Mouse (Mus musculus) heart, postnatal 14 days (tissue): ENCODE results near the gene Rel. TPM values are rescaled to one million over a fixed set of nuclear protein-coding genes. Genes with fewer than 3 reads are reported as not detected.

Experiments
- DNase-seq, 2 experiments: peaks; one replicate each; pipeline ENCODE4 v3.0.0; 2021 to 2022
- intact Hi-C: fragments of 180-260 bp; cut with DNase I; formaldehyde crosslinking; loops from one replicate; pipeline ENCODE4 v1.15.1; 2025
- total RNA-seq, 2 experiments: library from RNA; stranded (reverse); gene quantifications; 2 replicates each; pipeline ENCODE4 v1.2.3; 2021

Rel gene
- total RNA-seq, 2 experiments from 2014 or later = 8.1 to 8.5 TPM

DNA sequence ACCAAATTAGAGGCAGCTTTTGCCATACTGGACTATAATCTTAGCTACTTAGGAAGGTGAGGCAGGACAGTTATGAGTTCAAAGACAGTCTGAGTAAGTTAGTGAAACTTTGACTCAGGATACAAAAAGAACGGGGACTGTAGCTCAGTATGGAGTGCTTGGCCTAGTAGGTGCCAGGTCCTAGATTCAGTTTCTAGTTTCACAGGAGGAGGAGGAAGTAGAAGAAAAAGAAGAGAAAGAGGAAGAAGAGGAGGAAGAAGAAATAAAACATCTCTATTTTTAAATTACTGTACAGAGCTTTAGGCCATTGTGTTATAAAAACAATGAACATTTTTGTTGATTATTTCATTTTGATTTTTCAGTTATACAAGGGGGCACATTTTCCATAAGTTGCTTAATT lies 82.7 kb downstream of the Rel start:
- intact Hi-C loops = no loop called here
- DNase-seq = no peak

Other genes with a start within 250 kb of the Rel start
- not detected for gene 1700093K21Rik, start 249.8 kb downstream of the Rel start, total RNA-seq
- gene 0610010F05Rik, start 137.3 kb downstream of the Rel start, total RNA-seq = 10 to 100 TPM; 10.7 to 10.8 TPM
- gene Pus10, start 105.3 kb downstream of the Rel start, total RNA-seq = 10 to 100 TPM in 1 of 2 experiments, 1 to 10 TPM in 1; 9.8 to 11.2 TPM
- 10 to 100 TPM; 22.0 to 26.9 TPM for gene Pex13, start 105.0 kb downstream of the Rel start, total RNA-seq
- gene Papolg, start 124.3 kb upstream of the Rel start, total RNA-seq = 1 to 10 TPM; 8.1 to 8.2 TPM